In genomic region chr6:9889853-9890252, GRCm38 (mm10) we compare ENCODE assay signal across 8 mouse cellular contexts.
DNase-seq lines count a peak whose midpoint lies in the region; ATAC-seq and TF ChIP-seq lines count a peak whose summit lies in the region.
"Not testable (repeated sequence)": the region's sequence is repeated elsewhere in the genome, so short reads cannot be mapped to it uniquely, and the experiment has no call there.

No protein-coding gene starts in this region.

- ATAC-seq in common myeloid progenitor, adult 5-6 weeks (replicated peaks; ENCODE audit: low read depth, poor library complexity, severe bottlenecking) = peak; percentile 100
- peak; percentile 100 for ATAC-seq in forebrain, embryonic 14.5 days
- peak; percentile 100 for ATAC-seq in heart, postnatal 0 days (ENCODE audit: insufficient read depth, low read depth)
- ATAC-seq in intestine, embryonic 16.5 days = peak; percentile 100
- peak; percentile 100 for ATAC-seq in liver, embryonic 12.5 days
- ATAC-seq in megakaryocyte-erythroid progenitor cell, adult 5-6 weeks (replicated peaks; ENCODE audit: low FRiP score, low TSS enrichment, poor library complexity, severe bottlenecking) = peak; percentile 100
- ATAC-seq in neural tube, embryonic 14.5 days (ENCODE audit: low read depth) = peak; percentile 100

- TF ChIP-seq CTCF in heart, postnatal 0 days (IDR thresholded peaks at IDR 0.05; ENCODE audit: low read depth) = not testable (repeated sequence)

- H3K4me1 ChIP-seq in forebrain, embryonic 14.5 days (ENCODE audit: control insufficient read depth, insufficient read depth, low read length); heart, postnatal 0 days (ENCODE audit: control insufficient read depth, insufficient read depth); intestine, embryonic 16.5 days (ENCODE audit: control insufficient read depth, insufficient read depth, low read length); liver, embryonic 12.5 days; neural tube, embryonic 14.5 days (ENCODE audit: control insufficient read depth, insufficient read depth, low read length): not testable (repeated sequence)

- H3K36me3 ChIP-seq in forebrain, embryonic 14.5 days (ENCODE audit: control insufficient read depth, insufficient read depth, low read length); heart, postnatal 0 days (replicated peaks; ENCODE audit: control insufficient read depth, insufficient read depth, low read length); intestine, embryonic 16.5 days (ENCODE audit: control insufficient read depth, insufficient read depth, low read length); liver, embryonic 12.5 days; neural tube, embryonic 14.5 days (ENCODE audit: control insufficient read depth, insufficient read depth, low read length): not testable (repeated sequence)

- DNase-seq in 3134 (ENCODE audit: extremely low read depth, insufficient read length, low spot score) = peak; percentile 15
- DNase-seq in forebrain, embryonic 14.5 days (ENCODE audit: low spot score); heart, postnatal 0 days (ENCODE audit: low spot score): not testable (repeated sequence)

- 86% methylated on average over 8 of the region's 8 CpGs for WGBS in forebrain, embryonic 14.5 days
- WGBS in heart, postnatal 0 days = 64% methylated on average over 8 of the region's 8 CpGs
- 88% methylated on average over 8 of the region's 8 CpGs for WGBS in intestine, embryonic 16.5 days
- WGBS in liver, embryonic 12.5 days (ENCODE audit: insufficient replicate concordance) = 69% methylated on average over 8 of the region's 8 CpGs
- WGBS in neural tube, embryonic 14.5 days = 86% methylated on average over 8 of the region's 8 CpGs

- not testable (repeated sequence) for H3K27ac ChIP-seq in forebrain, embryonic 14.5 days (ENCODE audit: low read depth, low read length); heart, postnatal 0 days (ENCODE audit: low read depth); intestine, embryonic 16.5 days (ENCODE audit: low read length); liver, embryonic 12.5 days; neural tube, embryonic 14.5 days (ENCODE audit: low read depth, low read length)

- H3K9me3 ChIP-seq in forebrain, embryonic 14.5 days (replicated peaks; ENCODE audit: control insufficient read depth, low read length); heart, postnatal 0 days (replicated peaks; ENCODE audit: control insufficient read depth, low read length); intestine, embryonic 16.5 days (ENCODE audit: control insufficient read depth, low read length); liver, embryonic 12.5 days (replicated peaks); neural tube, embryonic 14.5 days (ENCODE audit: control insufficient read depth, low read length): not testable (repeated sequence)

- not testable (repeated sequence) for H3K4me2 ChIP-seq in forebrain, embryonic 14.5 days (ENCODE audit: low read length); heart, postnatal 0 days (ENCODE audit: low read depth, low read length); intestine, embryonic 16.5 days (ENCODE audit: low read depth, low read length); liver, embryonic 12.5 days; neural tube, embryonic 14.5 days (ENCODE audit: low read depth, low read length)

- H3K27me3 ChIP-seq in forebrain, embryonic 14.5 days (replicated peaks; ENCODE audit: control insufficient read depth, insufficient read depth, low read length); heart, postnatal 0 days (ENCODE audit: control insufficient read depth, insufficient read depth, low read length); intestine, embryonic 16.5 days (replicated peaks; ENCODE audit: control insufficient read depth, insufficient read depth, low read length); liver, embryonic 12.5 days (replicated peaks); neural tube, embryonic 14.5 days (ENCODE audit: control insufficient read depth, insufficient read depth, low read length): not testable (repeated sequence)

- not testable (repeated sequence) for H3K9ac ChIP-seq in forebrain, embryonic 14.5 days (ENCODE audit: low read length); heart, postnatal 0 days (replicated peaks; ENCODE audit: low read depth, low read length); intestine, embryonic 16.5 days (ENCODE audit: low read depth, low read length); liver, embryonic 12.5 days; neural tube, embryonic 14.5 days (replicated peaks; ENCODE audit: low read depth, low read length)

- TF ChIP-seq EP300 in heart, postnatal 0 days (IDR thresholded peaks at IDR 0.05; ENCODE audit: low read depth) = not testable (repeated sequence)

- not testable (repeated sequence) for H3K4me3 ChIP-seq in forebrain, embryonic 14.5 days (ENCODE audit: low read depth, low read length); heart, postnatal 0 days (ENCODE audit: low read depth, low read length); intestine, embryonic 16.5 days (ENCODE audit: low read length); liver, embryonic 12.5 days; neural tube, embryonic 14.5 days (ENCODE audit: low read depth, low read length)
